Mouse (Mus musculus) heart, adult 9 months (tissue): ENCODE measurements at regions not wholly inside any gene's neighbourhood (a gene's known extent, or its start where the extent isn't known, plus 50 kb on each side); places are given as distances from the start of the nearest gene placed in this dataset.
A peak's percentile ranks its signal among the peaks of the same experiment; 100 is the strongest.

Experiments used
- DNase-seq, 2 experiments: peaks; one replicate each; pipeline ENCODE4 v3.0.0; 2022; ENCODE audit warnings: low spot score in 2 of 2

DNA sequence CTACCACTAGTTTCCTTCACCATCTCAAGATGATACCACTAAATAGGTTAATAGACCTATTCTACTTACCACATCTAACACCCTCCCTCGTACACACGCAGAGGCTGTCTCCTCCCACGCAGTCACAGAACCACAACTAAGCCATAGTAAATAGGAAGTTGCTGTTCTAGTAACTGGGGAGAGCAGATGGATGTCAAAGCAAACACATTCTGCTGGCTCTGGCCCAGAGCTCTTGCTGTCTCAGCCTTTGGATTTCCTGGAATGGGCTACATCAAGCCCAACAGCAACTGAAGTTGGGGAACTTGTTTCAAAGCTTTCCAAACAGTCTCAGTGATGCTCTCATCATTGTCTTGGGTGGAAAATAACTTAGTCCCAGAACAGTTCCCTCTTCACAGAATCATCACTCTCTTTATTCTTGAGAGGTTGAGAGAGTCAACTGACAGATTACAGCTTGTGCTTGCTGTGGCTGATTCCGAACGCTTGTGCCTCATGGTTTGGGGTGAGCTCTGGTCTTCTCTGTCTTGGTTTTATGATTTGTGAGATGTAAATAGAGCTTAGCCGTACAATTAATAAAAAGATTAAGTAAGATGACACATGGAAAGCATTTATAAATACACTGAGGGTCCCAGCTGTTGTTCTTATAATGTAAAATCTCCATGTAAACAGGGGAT is 538.5 kb upstream of the Klf4 start:
- peak; percentile 65 to 70 for DNase-seq

DNA sequence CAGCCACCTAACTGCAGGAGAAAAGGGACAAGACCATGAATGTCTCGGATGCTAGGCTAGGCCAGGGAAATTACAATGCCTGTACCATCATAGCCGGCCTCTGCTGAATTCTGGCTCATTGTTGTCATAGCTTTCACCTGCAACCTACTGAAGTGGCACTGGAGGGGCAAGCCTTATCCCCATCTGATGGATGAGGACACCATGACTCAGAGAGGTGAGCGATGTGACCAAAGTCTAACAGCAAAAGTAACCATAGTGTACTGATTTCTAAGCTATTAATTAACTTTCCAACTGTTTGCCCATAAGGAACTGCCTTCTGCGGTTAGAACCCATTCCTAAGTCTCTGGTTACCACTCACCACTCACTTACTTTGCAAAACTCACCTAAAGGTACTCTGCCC is 536.6 kb upstream of the Klf4 start:
- no peak for DNase-seq

DNA sequence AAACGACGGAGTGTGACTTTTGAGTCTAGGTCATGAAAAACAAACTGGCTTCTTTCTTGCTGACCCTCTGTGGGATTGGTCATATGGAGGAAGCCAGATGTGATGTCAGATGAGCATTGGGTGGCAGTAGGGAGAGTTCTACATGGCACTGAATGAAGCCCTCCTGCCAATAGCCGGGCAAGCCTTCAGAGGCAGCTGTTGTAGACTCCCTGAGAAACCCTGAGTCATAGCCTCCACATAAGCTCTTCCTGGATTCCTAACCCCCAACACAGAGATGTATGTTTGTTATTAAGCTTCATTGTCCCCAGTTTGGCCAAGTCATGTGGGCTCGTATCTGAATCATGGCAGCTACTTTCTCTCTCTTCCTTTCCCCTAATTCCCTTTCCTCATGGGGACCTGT is 532.4 kb upstream of the Klf4 start:
- no peak for DNase-seq

GRCm38 (mm10) chr4:56051792-56052380 is 519.6 kb upstream of the Klf4 start:
- no peak for DNase-seq

DNA sequence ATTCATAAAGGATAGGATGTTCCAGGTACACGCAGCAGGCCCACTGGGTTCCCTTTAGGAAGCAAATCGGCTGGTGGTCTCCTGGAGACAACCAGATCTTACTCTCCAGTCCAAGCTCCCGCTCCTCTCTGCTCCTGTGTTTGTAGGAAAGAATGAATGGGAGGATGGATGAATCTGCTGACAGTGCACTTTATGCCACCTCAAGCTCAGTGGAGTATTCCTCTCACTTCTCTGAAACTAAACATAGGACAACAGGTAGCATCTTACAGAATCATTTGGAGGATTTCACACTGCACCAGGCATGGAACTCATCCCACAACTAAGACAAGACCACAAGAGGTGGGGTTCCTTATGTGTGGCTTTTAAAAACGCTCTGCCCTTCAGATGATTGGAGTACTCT is 507.1 kb upstream of the Klf4 start:
- DNase-seq, result no peak

DNA sequence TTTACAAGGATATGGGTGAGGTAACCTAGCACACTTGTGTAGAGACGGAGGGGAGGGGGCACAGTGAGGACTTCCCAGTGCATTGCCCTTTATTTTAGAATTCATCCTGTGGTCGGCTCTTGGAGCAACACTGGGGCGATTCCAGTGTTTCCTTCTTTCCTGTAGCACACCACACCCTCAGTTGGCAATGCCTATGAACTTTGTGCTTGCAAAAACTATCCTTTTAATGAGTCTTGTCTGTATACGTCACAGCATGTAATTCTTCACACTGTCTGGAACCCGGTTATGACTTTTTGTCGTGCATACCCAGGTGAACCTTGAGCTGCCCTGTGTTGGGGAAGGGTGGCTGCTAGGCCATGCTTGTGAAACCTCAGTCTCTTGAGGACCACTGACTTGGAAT is 504.1 kb upstream of the Klf4 start:
- no peak for DNase-seq

DNA sequence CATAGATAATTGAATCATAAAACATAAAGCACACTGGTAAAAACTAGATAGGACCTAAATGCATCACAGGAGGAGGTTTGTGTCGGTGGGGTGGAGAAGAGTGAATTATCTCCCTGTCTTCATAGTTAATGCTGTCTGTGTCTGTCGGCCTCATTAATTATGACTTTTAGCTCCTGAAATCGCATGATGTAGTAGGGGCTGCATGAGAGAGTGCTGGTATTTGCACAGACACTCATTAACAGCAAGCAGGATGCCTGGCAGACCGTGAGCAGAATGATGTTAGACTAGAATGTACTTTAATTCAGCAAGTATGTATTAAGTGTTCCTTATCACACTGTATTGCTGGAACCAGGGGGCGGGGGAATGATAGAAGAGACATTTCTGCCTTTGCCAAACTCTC is 503.3 kb upstream of the Klf4 start:
- DNase-seq, result no peak

DNA sequence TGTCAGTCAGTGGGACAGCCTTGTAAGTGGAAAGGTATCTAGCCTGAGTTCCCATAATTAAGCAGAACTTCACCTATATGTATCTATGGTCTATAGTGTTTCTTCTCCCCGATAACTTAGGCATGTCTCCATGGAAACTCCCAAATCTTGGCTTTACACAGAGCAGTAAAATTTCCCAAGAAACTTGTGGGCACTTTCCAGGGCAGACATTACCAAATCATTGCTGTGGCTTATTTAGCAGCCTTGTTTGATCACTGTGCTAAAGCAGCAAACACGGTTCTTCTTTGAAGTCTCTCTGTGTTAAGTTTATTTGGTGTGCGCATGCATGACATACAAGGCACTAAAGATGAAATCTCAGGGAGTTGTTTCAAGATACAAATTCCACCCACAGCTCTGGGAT is 496.2 kb upstream of the Klf4 start:
- DNase-seq, result no peak

DNA sequence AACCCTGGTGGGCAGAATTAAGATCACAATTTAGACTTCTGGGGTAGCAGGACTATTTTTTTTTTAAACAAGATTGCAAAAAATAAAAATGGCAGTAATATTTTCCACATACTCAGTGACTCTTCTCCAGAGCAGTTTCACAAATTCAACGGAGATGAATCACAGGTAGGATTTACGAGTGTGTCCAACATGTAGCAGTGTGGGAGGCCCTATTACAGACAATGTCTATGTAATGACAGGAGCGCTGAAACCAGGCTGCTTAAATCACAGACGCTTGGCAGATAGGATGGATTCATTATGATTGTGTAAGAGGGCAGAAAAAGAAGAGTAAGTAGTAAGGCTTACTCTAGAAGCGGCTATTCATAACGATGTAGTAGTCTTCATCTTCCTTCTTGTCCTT is 495.0 kb upstream of the Klf4 start:
- DNase-seq, result no peak

GRCm38 (mm10) chr4:56024478-56024877 is 492.2 kb upstream of the Klf4 start:
- no peak for DNase-seq

DNA sequence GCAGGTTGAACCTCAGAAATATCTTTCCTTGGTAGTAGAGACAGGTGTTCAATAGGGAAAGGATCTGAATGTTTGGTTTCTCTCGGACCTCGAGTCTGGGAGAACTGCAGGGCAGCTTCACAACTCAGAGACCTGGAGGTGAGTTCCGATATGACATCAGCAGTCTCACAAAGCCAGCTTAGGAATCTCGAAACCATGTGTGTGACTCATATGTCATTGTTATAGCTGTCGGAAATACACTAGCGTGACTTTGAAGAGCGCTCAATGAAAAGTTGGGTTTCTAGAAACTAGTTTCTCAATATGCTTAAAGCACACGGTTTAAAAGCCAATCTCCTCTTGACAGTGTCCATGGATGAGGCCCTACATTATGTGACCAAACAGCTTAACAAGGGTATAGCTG is 485.9 kb upstream of the Klf4 start:
- DNase-seq, result no peak

- no peak for DNase-seq
Measured at GRCm38 (mm10) chr4:56015481-56015880, 483.2 kb upstream of the Klf4 start.

- no peak for DNase-seq
Measured at GRCm38 (mm10) chr4:56008287-56008686, 476.0 kb upstream of the Klf4 start.

GRCm38 (mm10) chr4:56004227-56004626 is 472.0 kb upstream of the Klf4 start:
- DNase-seq, result no peak

GRCm38 (mm10) chr4:56001312-56001731 is 469.1 kb upstream of the Klf4 start:
- peak; percentile 2 to 15 for DNase-seq

- no peak for DNase-seq
Measured at GRCm38 (mm10) chr4:55984026-55984425, 451.8 kb upstream of the Klf4 start.

DNA sequence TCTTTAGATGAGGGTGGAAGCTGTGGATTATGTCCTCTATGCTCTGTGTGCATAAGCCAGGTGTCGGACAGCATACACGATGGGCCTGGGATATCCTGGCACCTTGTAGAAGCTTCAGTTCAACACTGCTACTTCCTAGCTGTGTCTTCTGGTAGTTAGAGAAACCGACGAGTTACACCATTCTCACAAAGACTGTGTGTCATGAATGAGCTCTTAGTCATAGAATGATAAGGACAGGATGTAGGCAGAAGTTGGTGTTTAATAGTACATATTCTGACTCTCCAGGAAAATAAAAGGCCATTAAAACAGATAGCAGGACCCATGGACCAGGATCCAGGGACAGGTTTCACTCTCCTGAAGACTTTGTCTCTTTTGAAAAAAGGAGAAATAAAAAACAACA is 446.3 kb upstream of the Klf4 start:
- no peak for DNase-seq

GRCm38 (mm10) chr4:55976265-55976664 is 444.0 kb upstream of the Klf4 start:
- no peak for DNase-seq

- DNase-seq, result no peak
Measured at GRCm38 (mm10) chr4:55973706-55974105, 441.4 kb upstream of the Klf4 start.

GRCm38 (mm10) chr4:55972235-55972819 is 440.1 kb upstream of the Klf4 start:
- no peak for DNase-seq

GRCm38 (mm10) chr4:55960063-55960462 is 427.8 kb upstream of the Klf4 start:
- peak; percentile 6 for DNase-seq

GRCm38 (mm10) chr4:55953701-55954100 is 421.4 kb upstream of the Klf4 start:
- no peak for DNase-seq

GRCm38 (mm10) chr4:55952220-55952619 is 420.0 kb upstream of the Klf4 start:
- DNase-seq, result no peak

DNA sequence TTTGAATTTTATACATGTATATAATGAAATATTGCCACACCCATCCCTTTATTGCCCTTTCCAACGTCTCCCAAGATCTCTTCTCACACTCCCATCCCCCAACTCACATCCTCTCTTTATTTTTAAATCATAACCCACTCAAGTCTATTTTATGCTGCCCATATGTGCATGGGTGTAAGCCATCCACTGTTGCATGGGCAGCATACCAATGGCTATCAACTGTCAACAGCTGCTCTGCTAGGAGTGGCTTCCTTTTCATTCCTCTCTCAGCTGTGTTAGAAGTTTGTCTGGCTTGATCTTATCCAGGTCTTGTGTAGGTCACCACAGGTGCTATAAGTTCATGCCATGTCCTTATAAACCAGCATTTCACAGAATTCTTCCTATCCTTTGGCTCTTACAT is 409.2 kb upstream of the Klf4 start:
- no peak for DNase-seq
